Mouse (Mus musculus): ENCODE measurements around the gene Bbc3. TPM values are rescaled to one million over a fixed set of nuclear protein-coding genes. Genes with fewer than 3 reads are reported as not detected.

Bbc3 gene
- polyA plus RNA-seq, 1 experiment, result 3.7 TPM

DNA sequence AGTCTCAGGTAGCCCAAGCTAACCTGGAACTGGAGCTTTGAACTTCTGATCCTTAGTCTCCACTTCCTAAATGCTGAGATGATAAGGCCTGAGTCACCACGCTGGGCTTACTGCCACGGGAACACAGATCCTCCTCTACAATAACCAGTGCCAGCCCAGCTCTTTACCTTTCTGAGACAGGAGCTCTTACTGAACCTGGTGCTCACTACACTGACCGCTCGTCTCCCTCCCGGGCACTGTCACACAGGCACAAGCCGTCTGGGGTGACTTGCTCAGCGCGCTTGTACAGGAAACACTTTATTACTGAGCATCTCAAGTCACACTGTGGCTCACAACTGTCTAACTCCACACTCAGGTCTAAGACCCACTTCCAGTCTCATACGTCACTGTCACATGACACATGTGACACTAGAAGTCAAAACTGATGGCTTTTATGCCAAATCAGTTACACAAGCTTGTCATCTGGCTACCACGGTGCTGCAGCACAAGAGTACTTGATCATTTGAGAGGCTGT is 58.0 kb downstream of the Bbc3 start:
- DNase-seq (ENCODE audit: low read depth, low spot score), result no peak
- 39% methylated on average over 10 of the region's 10 CpGs for WGBS

DNA sequence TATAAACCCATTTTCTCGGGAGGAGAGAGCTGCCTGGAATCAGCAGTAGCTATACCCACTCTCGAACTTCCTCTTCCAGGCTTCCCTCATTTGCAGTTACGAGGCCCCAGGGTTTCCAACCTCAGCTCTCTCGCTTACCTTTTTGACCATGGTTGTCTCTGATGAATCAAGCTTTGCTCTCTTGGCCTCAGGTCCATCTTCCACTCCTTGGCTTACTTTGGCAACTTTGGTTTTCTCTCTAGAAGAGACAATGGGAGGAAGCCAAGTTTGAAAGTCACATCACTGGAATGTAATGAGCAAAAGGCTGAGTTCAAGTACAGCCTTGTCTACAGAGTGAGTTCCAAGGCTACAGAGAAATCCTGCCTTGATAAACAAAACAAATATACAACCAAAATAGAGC is 58.5 kb downstream of the Bbc3 start:
- 51% methylated on average over 4 of the region's 4 CpGs for WGBS
- DNase-seq (ENCODE audit: low read depth, low spot score), result no peak

Other genes starting within 250 kb of the Bbc3 start
- 0.03 TPM in 1 of 2 replicates, not detected in the other for gene Zfp541, start 246.6 kb upstream of the Bbc3 start, polyA plus RNA-seq (2012; rRNA removed)
- 139 and 170 TPM in 2 replicates for gene Napa, start 209.9 kb upstream of the Bbc3 start, polyA plus RNA-seq (2012; rRNA removed)
- 21.4 and 25.2 TPM in 2 replicates for gene Kptn, start 188.5 kb upstream of the Bbc3 start, polyA plus RNA-seq (2012; rRNA removed)
- gene Slc8a2, start 178.6 kb upstream of the Bbc3 start, polyA plus RNA-seq (2012; rRNA removed), result 1.1 and 1.3 TPM in 2 replicates
- gene Meis3, start 133.3 kb upstream of the Bbc3 start, polyA plus RNA-seq (2012; rRNA removed), result 13.0 and 13.6 TPM in 2 replicates
- 16.1 and 16.5 TPM in 2 replicates for gene Dhx34, start 86.4 kb upstream of the Bbc3 start, polyA plus RNA-seq (2012; rRNA removed)
- gene C5ar2, start 64.2 kb upstream of the Bbc3 start, polyA plus RNA-seq (2012; rRNA removed), result 0.30 and 0.85 TPM in 2 replicates
- 8.8 and 10.1 TPM in 2 replicates for gene C5ar1, start 48.9 kb upstream of the Bbc3 start, polyA plus RNA-seq (2012; rRNA removed)
- gene Inafm1, start 34.8 kb upstream of the Bbc3 start, polyA plus RNA-seq (2012; rRNA removed), result 21.6 and 27.9 TPM in 2 replicates
- gene Ccdc9, start 21.6 kb upstream of the Bbc3 start, polyA plus RNA-seq (2012; rRNA removed), result 22.7 and 37.9 TPM in 2 replicates
- gene Sae1, start 79.4 kb downstream of the Bbc3 start, polyA plus RNA-seq (2012; rRNA removed), result 39.4 and 45.4 TPM in 2 replicates
- 21.8 and 38.0 TPM in 2 replicates for gene Zc3h4, start 92.5 kb downstream of the Bbc3 start, polyA plus RNA-seq (2012; rRNA removed)
- 80.4 and 82.3 TPM in 2 replicates for gene Tmem160, start 144.4 kb downstream of the Bbc3 start, polyA plus RNA-seq (2012; rRNA removed)
- gene Npas1, start 169.3 kb downstream of the Bbc3 start, polyA plus RNA-seq (2012; rRNA removed), result 0.09 TPM in 1 of 2 replicates, not detected in the other